Mouse (Mus musculus) colon, adult 2 months (tissue): ENCODE data around the gene Aurkb. TPM values are rescaled to one million over a fixed set of nuclear protein-coding genes. Genes with fewer than 3 reads are reported as not detected.

Source experiments
- polyA plus RNA-seq: library from polyadenylated mRNA; depleted of rRNA; stranded (reverse); fragments of >200 nt; gene quantifications from 2 replicates; pipeline ENCODE4 v1.2.3, GENCODE M21; 2012; rRNA removed

The Aurkb gene
- polyA plus RNA-seq = 44.7 and 44.9 TPM in 2 replicates

GRCm38 (mm10) chr11:69045531-69046394, at the start of gene Aurkb:
Gene Aurkb, plus strand, starts transcription at chr11:69045647.

GRCm38 (mm10) chr11:69008182-69009121, 37.0 kb upstream of the Aurkb start, which contains the start of gene Pfas:
Gene Pfas, minus strand, starts transcription at chr11:69008460.

DNA sequence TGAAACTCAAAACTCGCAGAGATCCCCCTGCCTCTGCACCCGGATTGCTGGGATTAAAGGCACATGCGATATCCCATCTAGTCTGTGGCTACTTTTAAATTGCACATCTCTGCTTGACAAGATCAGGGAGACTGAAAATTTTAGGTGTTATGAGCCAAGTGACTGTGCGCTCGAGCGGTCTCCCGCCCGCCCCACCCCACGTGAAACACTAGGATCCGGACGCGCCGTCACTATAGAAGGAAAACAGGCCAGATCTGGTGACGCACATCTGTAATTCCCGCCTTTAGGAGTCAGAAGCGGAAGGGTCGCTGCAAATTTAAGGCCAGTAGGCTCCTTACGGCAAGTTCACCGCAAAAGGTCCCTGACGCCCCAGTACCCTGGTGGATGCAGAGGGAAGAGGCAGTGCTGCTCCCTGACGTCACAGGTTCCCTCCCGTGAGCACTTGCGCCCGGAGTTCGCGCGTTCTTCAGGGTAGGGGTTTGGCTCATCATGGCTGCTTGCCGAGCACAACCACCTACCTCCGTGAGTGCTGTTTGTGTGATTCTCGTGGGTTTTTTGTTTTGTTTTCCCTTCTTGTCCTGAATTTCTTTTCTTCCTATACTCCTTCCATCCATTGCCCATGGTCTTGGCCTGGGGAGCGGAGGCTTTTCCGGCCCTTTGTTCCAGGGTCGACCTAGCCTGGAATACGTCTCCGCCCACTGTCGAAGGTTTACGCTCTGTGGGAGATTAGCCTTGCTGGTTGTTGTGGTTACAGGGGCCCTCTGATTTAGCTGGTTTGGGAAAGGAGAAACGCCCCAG, 29.6 kb upstream of the Aurkb start, which contains the start of gene Ctc1:
Gene Ctc1, plus strand, starts transcription at position 268 of the 798 bp plus-strand sequence.

GRCm38 (mm10) chr11:69059357-69059974, 14.0 kb downstream of the Aurkb start, which contains the start of gene Borcs6:
Gene Borcs6, plus strand, starts transcription at chr11:69059717.

DNA sequence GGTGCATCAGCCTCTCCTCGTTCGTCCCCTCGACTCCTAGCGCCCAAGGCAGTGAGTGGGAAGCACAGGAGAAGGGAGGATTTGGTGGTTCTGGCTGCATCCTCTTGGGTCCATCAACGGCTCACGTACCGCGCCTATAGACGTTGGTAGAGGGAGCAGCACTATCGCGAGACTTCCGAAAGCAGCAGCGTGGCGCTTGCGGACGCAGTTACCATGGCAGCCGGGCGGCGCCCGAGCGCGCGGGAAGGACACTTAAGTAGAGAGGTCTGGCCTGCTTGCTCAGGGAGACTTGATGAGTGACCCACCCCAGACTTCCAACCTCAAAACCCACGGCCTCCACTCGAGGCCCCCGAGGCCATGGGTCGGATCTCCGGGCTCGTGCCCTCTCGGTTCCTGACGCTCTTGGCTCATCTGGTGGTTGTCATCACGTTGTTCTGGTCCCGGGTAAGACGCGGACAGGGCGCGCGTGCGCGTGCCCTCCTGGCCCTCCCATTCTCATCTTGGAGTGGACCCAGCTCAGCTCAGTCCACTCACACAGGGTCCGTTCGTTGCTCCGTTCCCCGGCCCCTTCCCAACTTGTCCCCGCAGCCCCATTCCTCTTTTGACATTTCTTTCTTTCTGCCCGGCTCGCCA, 25.3 kb downstream of the Aurkb start, which contains the start of gene Tmem107:
Gene Tmem107, plus strand, starts transcription at position 217 of the 633 bp plus-strand sequence.

GRCm38 (mm10) chr11:69088103-69088855, 42.8 kb downstream of the Aurkb start, which contains the start of gene Vamp2:
Gene Vamp2, plus strand, starts transcription at chr11:69088490.

GRCm38 (mm10) chr11:69094697-69095429, 49.4 kb downstream of the Aurkb start, which contains the start of gene Per1:
Gene Per1, plus strand, starts transcription at chr11:69095217.

Other genes starting within 250 kb of the Aurkb start
- gene Ndel1, start 173.8 kb upstream of the Aurkb start, polyA plus RNA-seq = 83.7 and 84.2 TPM in 2 replicates
- gene Rnf222, start 157.1 kb upstream of the Aurkb start, polyA plus RNA-seq = not detected in 2 replicates
- 462 and 604 TPM in 2 replicates for gene Rpl26, start 144.1 kb upstream of the Aurkb start, polyA plus RNA-seq
- gene Odf4, start 118.6 kb upstream of the Aurkb start, polyA plus RNA-seq = not detected in 2 replicates
- 14.3 and 24.5 TPM in 2 replicates for gene Arhgef15, start 88.2 kb upstream of the Aurkb start, polyA plus RNA-seq
- 81.4 and 94.7 TPM in 2 replicates for gene Slc25a35, start 77.5 kb upstream of the Aurkb start, polyA plus RNA-seq
- gene Rangrf, start 70.5 kb upstream of the Aurkb start, polyA plus RNA-seq = 48.9 and 61.1 TPM in 2 replicates
- gene Pfas, start 37.2 kb upstream of the Aurkb start, polyA plus RNA-seq = 12.3 and 13.5 TPM in 2 replicates
- 30.8 and 33.6 TPM in 2 replicates for gene Ctc1, start 29.7 kb upstream of the Aurkb start, polyA plus RNA-seq
- 34.7 and 36.8 TPM in 2 replicates for gene Borcs6, start 14.1 kb downstream of the Aurkb start, polyA plus RNA-seq
- gene Tmem107, start 25.2 kb downstream of the Aurkb start, polyA plus RNA-seq = 33.1 and 44.6 TPM in 2 replicates
- gene Vamp2, start 42.8 kb downstream of the Aurkb start, polyA plus RNA-seq = 93.8 and 112 TPM in 2 replicates
- 16.4 and 21.2 TPM in 2 replicates for gene Per1, start 49.6 kb downstream of the Aurkb start, polyA plus RNA-seq
- 0.70 and 1.1 TPM in 2 replicates for gene Hes7, start 74.8 kb downstream of the Aurkb start, polyA plus RNA-seq
- gene 9130213A22Rik, start 76.9 kb downstream of the Aurkb start, polyA plus RNA-seq = 0.60 and 0.64 TPM in 2 replicates
- 0.15 and 0.42 TPM in 2 replicates for gene Aloxe3, start 80.2 kb downstream of the Aurkb start, polyA plus RNA-seq
- 0.07 TPM in 1 of 2 replicates, not detected in the other for gene Alox12b, start 111.3 kb downstream of the Aurkb start, polyA plus RNA-seq
- gene Alox8, start 152.2 kb downstream of the Aurkb start, polyA plus RNA-seq = 0.05 TPM in 1 of 2 replicates, not detected in the other
- gene Gucy2e, start 191.4 kb downstream of the Aurkb start, polyA plus RNA-seq = not detected in 2 replicates